In genomic region chr5:86856505-86856904, GRCm38 (mm10) we compare ENCODE assay signal across 21 mouse cellular contexts. TPM values are rescaled to one million over a fixed set of nuclear protein-coding genes. Genes with fewer than 3 reads are reported as not detected.
DNase-seq lines count a peak whose midpoint lies in the region; ATAC-seq and TF ChIP-seq lines count a peak whose summit lies in the region.
"Not testable (repeated sequence)": the region's sequence is repeated elsewhere in the genome, so short reads cannot be mapped to it uniquely, and the experiment has no call there.
"Had no signal": no experiment of that assay in that cellular context is flagged by ENCODE, and none has a peak within 500 bp of the region (broad histone marks: within the 10 kb centered on the region; RNA-seq: fewer than 3 reads in every experiment).

No protein-coding gene starts in this region.

- ATAC-seq in Patski, result peak; percentile 89
- peak; percentile 49; the same call in 1 of the 2 replicates for ATAC-seq in heart, embryonic 11.5 days (replicated peaks; ENCODE audit: insufficient number of reproducible peaks, low FRiP score, low TSS enrichment)
- peak; percentile 67; the same call in 1 of the 2 replicates for ATAC-seq in heart, embryonic 15.5 days (replicated peaks; ENCODE audit: insufficient number of reproducible peaks, insufficient read depth, low FRiP score, low read depth)
- 0 out of 2 replicates have a peak, but pooled peaks have one; percentile 53 for ATAC-seq in stomach, embryonic 15.5 days (ENCODE audit: insufficient read depth, low FRiP score, low read depth)

- POLR2A ChIA-PET in Patski (lab: Charles Lee), result not testable (repeated sequence)

- DNase-seq in 416B (ENCODE audit: low read depth), result peak; percentile 23
- DNase-seq in Patski (ENCODE audit: low read depth, low spot score), result peak; percentile 34
- peak; percentile 8 for DNase-seq in heart, postnatal 4 days
- peak; percentile 5 for DNase-seq in kidney, adult 2 months
- DNase-seq in urinary bladder, postnatal 14 days (ENCODE audit: low spot score), result peak; percentile 60

- H3K9ac ChIP-seq in heart, embryonic 11.5 days (ENCODE audit: low read depth, low read length); heart, embryonic 15.5 days; stomach, embryonic 15.5 days: not testable (repeated sequence)

- TF ChIP-seq CTCF in Patski (IDR thresholded peaks at IDR 0.05); kidney, adult 2 months (conservative IDR thresholded peaks at IDR 0.05; ENCODE audit: insufficient read depth, insufficient read length, low read depth, low read length): not testable (repeated sequence)

- H3K4me3 ChIP-seq in heart, embryonic 11.5 days (ENCODE audit: low read depth, low read length); heart, embryonic 15.5 days; kidney, adult 2 months (ENCODE audit: insufficient read depth, low read depth, low read length); stomach, embryonic 15.5 days (replicated peaks): not testable (repeated sequence)

- not testable (repeated sequence) for H3K4me1 ChIP-seq in heart, embryonic 11.5 days (ENCODE audit: control insufficient read depth, insufficient read depth, low read length); heart, embryonic 15.5 days (replicated peaks); kidney, adult 2 months (ENCODE audit: control insufficient read depth, insufficient read depth, low read length); stomach, embryonic 15.5 days

- not testable (repeated sequence) for TF ChIP-seq POLR2A in kidney, adult 2 months (IDR thresholded peaks at IDR 0.05; ENCODE audit: low read depth, low read length)

- CTCF ChIA-PET in Patski (lab: Charles Lee), result not testable (repeated sequence)

- not testable (repeated sequence) for H3K27ac ChIP-seq in heart, embryonic 11.5 days (ENCODE audit: low read depth, low read length); kidney, adult 2 months (ENCODE audit: insufficient read depth, low read depth, low read length)
- H3K27ac ChIP-seq in heart, embryonic 15.5 days, result peak overlapping the region; percentile 81
- H3K27ac ChIP-seq in stomach, embryonic 15.5 days, result peak overlapping the region; percentile 73; the same call in 1 of the 2 replicates

- 40% methylated on average over 13 of the region's 13 CpGs for WGBS in heart, embryonic 11.5 days (ENCODE audit: insufficient replicate concordance)
- 23% methylated on average over 13 of the region's 13 CpGs for WGBS in heart, embryonic 15.5 days
- WGBS in kidney, adult 2 months, result 56% methylated on average over 13 of the region's 13 CpGs
- WGBS in stomach, embryonic 15.5 days, result 53% methylated on average over 13 of the region's 13 CpGs

- H3K9me3 ChIP-seq in heart, embryonic 11.5 days (replicated peaks; ENCODE audit: control insufficient read depth, low read length); heart, embryonic 15.5 days (replicated peaks); stomach, embryonic 15.5 days: not testable (repeated sequence)

- H3K36me3 ChIP-seq in heart, embryonic 11.5 days (ENCODE audit: control insufficient read depth, insufficient read depth, low read length); heart, embryonic 15.5 days; kidney, adult 2 months (ENCODE audit: control insufficient read depth, insufficient read depth, low read length); stomach, embryonic 15.5 days: not testable (repeated sequence)

- H3K4me2 ChIP-seq in heart, embryonic 11.5 days; stomach, embryonic 15.5 days: not testable (repeated sequence)
- 0 out of 2 replicates have a peak overlapping the region, but pooled peaks have one; percentile 33 for H3K4me2 ChIP-seq in heart, embryonic 15.5 days

- H3K27me3 ChIP-seq in Patski; heart, embryonic 11.5 days (ENCODE audit: control insufficient read depth, insufficient read depth, low read length); heart, embryonic 15.5 days; kidney, adult 2 months (replicated peaks; ENCODE audit: control insufficient read depth, insufficient read depth, low read length); stomach, embryonic 15.5 days (replicated peaks): not testable (repeated sequence)

- in situ Hi-C loops in Patski (cut with MboI; ENCODE audit: low pct_unique_long_range_greater_than_20kb), result not testable (repeated sequence)

RNA-seq across cellular contexts. Expression of gene Ugt2b34, which starts 50.2 kb away (rescaled TPM):
- polyA plus RNA-seq in Patski (2021), result 0.23 TPM
- polyA plus RNA-seq in heart, embryonic 11.5 days (2014; fragmentation: Nextera tagmentation; extraction: Ambion mirVana), result 0.07 and 0.59 TPM in 2 replicates
- 0.05 and 0.47 TPM in 2 replicates for polyA plus RNA-seq in heart, embryonic 15.5 days (2015; fragmentation: Nextera tagmentation; extraction: Ambion mirVana)
- total RNA-seq in heart, postnatal 4 days (2021), result not detected
- 23.0 and 29.8 TPM in 2 replicates for polyA plus RNA-seq in kidney, adult 2 months (2012; rRNA removed)
- polyA plus RNA-seq in stomach, embryonic 15.5 days (2015; fragmentation: Nextera tagmentation; extraction: Ambion mirVana), result 73.5 and 96.4 TPM in 2 replicates
- total RNA-seq: adrenal gland, adult 8-10 months; forebrain, postnatal 0 days; gastrocnemius, postnatal 14 days; heart, adult 8-10 months; heart, postnatal 36 days; MEL had no signal
- polyA plus RNA-seq: cerebellum, adult 2 months; embryonic facial prominence, embryonic 14.5 days; forebrain, embryonic 13.5 days; forebrain, postnatal 0 days; gonadal fat pad, adult 2 months; hindbrain, embryonic 12.5 days; hindbrain, embryonic 16.5 days; inflammation-experienced regulatory T-cells, adult 6 months had no signal

RNA-seq across cellular contexts. Expression of gene Ythdc1, which starts 52.5 kb away (rescaled TPM):
- 60.4 TPM for polyA plus RNA-seq in Patski (2021)
- polyA plus RNA-seq in heart, embryonic 11.5 days (2014; fragmentation: Nextera tagmentation; extraction: Ambion mirVana), result 34.8 and 38.8 TPM in 2 replicates
- polyA plus RNA-seq in heart, embryonic 15.5 days (2015; fragmentation: Nextera tagmentation; extraction: Ambion mirVana), result 23.2 and 23.8 TPM in 2 replicates
- 10 to 100 TPM; 43.3 to 45.7 TPM for total RNA-seq in heart, postnatal 4 days (2021)
- 12.4 and 16.4 TPM in 2 replicates for polyA plus RNA-seq in kidney, adult 2 months (2012; rRNA removed)
- 40.9 and 42.2 TPM in 2 replicates for polyA plus RNA-seq in stomach, embryonic 15.5 days (2015; fragmentation: Nextera tagmentation; extraction: Ambion mirVana)

Comparison
In these comparisons a context has a peak if more than half of its experiments do, and no peak if none do; other contexts are left out.
1. DNase-seq: peak in every context shown above with its lines; median percentile 60 in urinary bladder, postnatal 14 days; 34 in Patski; 23 in 416B; 8 in heart, postnatal 4 days; 5 in kidney, adult 2 months.
2. RNA of gene Ugt2b34, which starts 50.2 kb away (polyA plus RNA-seq): 73.5 to 96.4 TPM in stomach, embryonic 15.5 days and 23.0 to 29.8 TPM in kidney, adult 2 months; 0.07 to 0.59 TPM in heart, embryonic 11.5 days, 0.23 TPM in Patski (single experiment) and 0.05 to 0.47 TPM in heart, embryonic 15.5 days; every median in the first group is over 10 times any median in the second.
3. Peak in every context shown above with its lines, with median percentiles within 50 percentile points of each other: ATAC-seq.